Mouse (Mus musculus) megakaryocyte-erythroid progenitor cell, adult 5-6 weeks (primary cell): ENCODE measurements around the gene Gp9. TPM values are rescaled to one million over a fixed set of nuclear protein-coding genes. Genes with fewer than 3 reads are reported as not detected.

Source experiments
- ATAC-seq: replicated peaks from 2 replicates; pipeline ENCODE4 v1.8.0; 2016; ENCODE audit warnings: mild to moderate bottlenecking, inconsistent platforms; ENCODE audit not compliant: severe bottlenecking, poor library complexity, low FRiP score, low TSS enrichment
- total RNA-seq, 2 experiments: library from RNA; stranded (forward) in 1 of 2; stranded (reverse) in 1 of 2; fragments of 200-1000, 215-1000 nt in 1 of 2; fragments of >200 nt in 1 of 2; fragmentation: Nextera tagmentation in 1 of 2; gene quantifications; 2 replicates each; pipeline ENCODE4 v1.2.3; 2014 to 2017

The Gp9 gene
- total RNA-seq, 2 experiments from 2014 or later: 4.5 to 7.3 TPM

GRCm38 (mm10) chr6:87804036-87804435, 26.2 kb downstream of the Gp9 start:
- no peak for ATAC-seq

DNA sequence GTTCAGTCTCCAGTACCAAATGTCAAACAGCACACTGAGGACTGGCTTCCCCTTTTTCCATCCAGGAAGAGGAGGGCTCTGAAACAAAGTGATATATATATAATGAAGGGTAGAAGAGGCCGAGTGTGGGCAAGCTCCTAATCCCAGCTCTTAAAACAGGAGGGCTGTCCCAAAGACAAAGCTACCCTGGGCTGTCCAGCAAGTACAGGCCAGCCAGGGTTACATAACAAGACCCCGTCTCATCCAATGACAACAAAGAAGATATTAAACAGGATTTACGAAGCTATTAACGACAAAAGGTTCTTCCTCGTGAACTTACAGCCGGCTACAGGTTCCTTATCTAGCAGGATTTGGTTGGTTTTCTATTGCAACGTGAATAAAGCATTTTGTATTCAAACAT, 27.0 kb downstream of the Gp9 start:
- ATAC-seq: no peak

DNA sequence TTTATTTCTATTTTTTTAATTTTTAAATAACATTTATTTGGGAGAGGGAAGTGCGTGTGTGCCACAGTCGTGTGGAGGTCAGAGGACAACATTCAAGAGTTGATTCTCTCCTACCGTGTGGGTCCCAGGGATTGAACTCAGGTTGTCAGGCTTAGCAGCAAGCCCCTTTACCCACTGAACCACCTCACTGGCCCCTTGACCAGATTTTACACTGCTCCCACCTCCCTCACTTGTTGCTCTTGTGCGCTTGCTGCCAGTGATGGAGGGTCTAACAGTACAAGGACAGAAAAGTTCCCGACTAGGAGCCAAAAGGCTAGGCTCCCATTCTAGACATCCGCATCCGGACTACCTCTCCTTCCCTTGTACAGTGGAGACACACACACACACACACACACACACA, 27.6 kb downstream of the Gp9 start:
- no peak for ATAC-seq

DNA sequence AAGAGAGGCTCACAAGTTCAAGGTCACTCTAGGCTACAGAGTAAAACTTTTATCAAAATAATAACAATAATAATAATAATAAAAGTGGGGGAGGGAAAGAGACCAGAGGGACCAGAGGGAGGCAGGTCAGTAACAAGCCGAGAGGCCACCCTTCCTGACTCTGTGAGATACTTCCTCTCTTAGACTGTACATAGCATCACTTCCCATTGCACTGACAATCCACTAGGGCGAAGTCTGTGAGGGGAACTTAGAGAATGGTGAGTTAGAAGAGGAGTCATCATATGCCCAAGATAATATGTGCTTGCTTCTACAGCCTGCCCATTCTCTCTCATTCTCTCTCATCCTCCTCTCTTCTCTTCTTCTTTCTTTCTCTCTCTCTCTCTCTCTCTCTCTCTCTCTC, 28.2 kb downstream of the Gp9 start:
- no peak for ATAC-seq

GRCm38 (mm10) chr6:87806857-87807256, 29.0 kb downstream of the Gp9 start:
- no peak for ATAC-seq

GRCm38 (mm10) chr6:87807735-87808440, 30.0 kb downstream of the Gp9 start:
- no peak for ATAC-seq

DNA sequence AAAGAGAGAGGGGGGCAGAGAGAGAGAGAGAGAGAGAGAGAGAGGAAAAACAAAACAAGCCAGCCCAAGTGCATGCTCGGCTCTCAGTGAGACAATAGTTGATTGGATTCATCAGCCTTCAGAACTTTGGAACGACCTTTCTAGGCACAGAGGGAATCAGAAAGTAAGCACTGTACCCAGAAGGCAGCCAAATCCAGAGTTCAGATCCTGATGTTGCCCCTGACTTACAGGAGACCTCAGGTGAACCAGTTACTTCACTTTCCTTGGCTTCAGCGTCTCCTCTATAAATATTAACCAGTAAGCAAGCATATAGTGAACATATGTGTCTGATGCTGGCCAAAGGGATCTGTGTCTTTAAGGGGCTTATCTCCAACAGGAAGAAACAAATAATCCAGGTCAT, 30.6 kb downstream of the Gp9 start:
- ATAC-seq: no peak

DNA sequence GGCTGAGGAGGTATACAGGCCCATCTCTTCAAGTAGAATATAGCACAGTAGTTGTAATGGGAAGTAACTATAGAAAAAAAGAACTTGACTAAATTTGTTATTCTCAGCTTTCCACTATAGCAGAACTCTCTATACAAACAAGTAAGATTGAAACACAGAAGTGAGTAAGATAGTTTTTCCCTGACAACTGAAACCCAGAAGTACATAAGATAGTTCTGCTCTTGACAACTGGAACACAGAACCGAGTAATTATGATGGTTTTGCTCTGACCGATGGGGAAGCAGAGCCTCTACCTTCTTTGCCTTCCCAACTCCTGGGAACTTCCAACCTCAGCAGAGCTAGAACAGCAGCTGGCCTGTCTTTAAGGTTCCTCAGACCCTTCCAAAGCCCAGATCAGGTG, 31.3 kb downstream of the Gp9 start:
- ATAC-seq: no peak

- ATAC-seq: peak; percentile 23; the same call in 1 of the 2 replicates
Measured at GRCm38 (mm10) chr6:87809651-87810161, 31.8 kb downstream of the Gp9 start.

DNA sequence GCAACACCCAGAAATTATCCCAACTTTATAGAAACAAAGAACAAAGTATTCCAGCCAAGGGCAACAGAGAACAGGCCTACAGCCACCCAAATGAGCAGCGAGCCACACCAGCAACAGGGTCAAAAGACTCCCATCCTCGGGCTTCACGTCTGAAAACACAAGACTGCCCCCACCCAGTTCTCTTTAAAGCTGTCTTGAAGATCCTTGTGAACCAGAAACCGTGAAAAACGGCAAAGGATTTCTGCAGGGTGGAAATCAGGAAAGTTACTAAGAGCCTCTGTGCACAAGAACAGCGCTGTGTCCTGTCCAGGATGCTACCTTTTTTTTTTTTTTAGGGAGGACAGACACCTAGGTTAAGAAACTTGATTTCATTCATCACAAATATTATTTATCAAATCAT, 32.4 kb downstream of the Gp9 start:
- ATAC-seq: no peak

GRCm38 (mm10) chr6:87810713-87811669, 33.1 kb downstream of the Gp9 start:
- ATAC-seq: no peak

GRCm38 (mm10) chr6:87811675-87812338, 33.9 kb downstream of the Gp9 start, which contains the start of gene Rab43:
TSS of gene Rab43 (minus strand) at chr6:87812164.
- peak; percentile 85 for ATAC-seq

GRCm38 (mm10) chr6:87812656-87813055, 34.8 kb downstream of the Gp9 start:
- ATAC-seq: no peak

GRCm38 (mm10) chr6:87814486-87814885, 36.6 kb downstream of the Gp9 start:
- ATAC-seq: no peak

GRCm38 (mm10) chr6:87820366-87820765, 42.5 kb downstream of the Gp9 start:
- ATAC-seq: no peak

Other genes starting within 250 kb of the Gp9 start
- 4.4 and 6.9 TPM in 2 replicates for gene Arhgap25, start 244.8 kb upstream of the Gp9 start, total RNA-seq (2014; fragmentation: Nextera tagmentation)
- 8.5 and 9.0 TPM in 2 replicates for gene Arhgap25, start 244.8 kb upstream of the Gp9 start, total RNA-seq (2017)
- 0.27 and 2.0 TPM in 2 replicates for gene Prokr1, start 187.3 kb upstream of the Gp9 start, total RNA-seq (2014; fragmentation: Nextera tagmentation)
- 0.85 and 1.4 TPM in 2 replicates for gene Prokr1, start 187.3 kb upstream of the Gp9 start, total RNA-seq (2017)
- 33.8 and 34.2 TPM in 2 replicates for gene Aplf, start 105.9 kb upstream of the Gp9 start, total RNA-seq (2014; fragmentation: Nextera tagmentation)
- 44.0 and 61.1 TPM in 2 replicates for gene Aplf, start 105.9 kb upstream of the Gp9 start, total RNA-seq (2017)
- gene Efcc1, start 47.2 kb upstream of the Gp9 start, total RNA-seq (2014; fragmentation: Nextera tagmentation): 0.48 and 0.77 TPM in 2 replicates
- gene Efcc1, start 47.2 kb upstream of the Gp9 start, total RNA-seq (2017): 0.72 and 1.2 TPM in 2 replicates
- gene Rab43, start 34.1 kb downstream of the Gp9 start, total RNA-seq (2014; fragmentation: Nextera tagmentation): 49.7 and 51.5 TPM in 2 replicates
- gene Rab43, start 34.1 kb downstream of the Gp9 start, total RNA-seq (2017): 4.5 and 9.9 TPM in 2 replicates
- 0.81 and 3.3 TPM in 2 replicates for gene Gm45140, start 57.7 kb downstream of the Gp9 start, total RNA-seq (2014; fragmentation: Nextera tagmentation)
- gene Gm45140, start 57.7 kb downstream of the Gp9 start, total RNA-seq (2017): 18.3 and 19.5 TPM in 2 replicates
- gene Isy1, start 60.7 kb downstream of the Gp9 start, total RNA-seq (2014; fragmentation: Nextera tagmentation): 85.1 and 88.1 TPM in 2 replicates
- gene Isy1, start 60.7 kb downstream of the Gp9 start, total RNA-seq (2017): 228 and 235 TPM in 2 replicates
- 524 and 599 TPM in 2 replicates for gene Cnbp, start 73.0 kb downstream of the Gp9 start, total RNA-seq (2014; fragmentation: Nextera tagmentation)
- gene Cnbp, start 73.0 kb downstream of the Gp9 start, total RNA-seq (2017): 1,213 and 1,503 TPM in 2 replicates
- 76.8 and 84.9 TPM in 2 replicates for gene Copg1, start 109.7 kb downstream of the Gp9 start, total RNA-seq (2014; fragmentation: Nextera tagmentation)
- 53.1 and 63.4 TPM in 2 replicates for gene Copg1, start 109.7 kb downstream of the Gp9 start, total RNA-seq (2017)
- 28.3 and 32.4 TPM in 2 replicates for gene Hmces, start 135.9 kb downstream of the Gp9 start, total RNA-seq (2014; fragmentation: Nextera tagmentation)
- 32.0 and 34.1 TPM in 2 replicates for gene Hmces, start 135.9 kb downstream of the Gp9 start, total RNA-seq (2017)
- 3.0 and 6.1 TPM in 2 replicates for gene H1fx, start 203.6 kb downstream of the Gp9 start, total RNA-seq (2014; fragmentation: Nextera tagmentation)
- 0.95 and 2.3 TPM in 2 replicates for gene H1fx, start 203.6 kb downstream of the Gp9 start, total RNA-seq (2017)